Mouse (Mus musculus) liver, embryonic 16.5 days (tissue): ENCODE measurements at regions not wholly inside any gene's neighbourhood (a gene's known extent, or its start where the extent isn't known, plus 50 kb on each side); places are given as distances from the start of the nearest gene placed in this dataset.

Source experiments
- ATAC-seq: fragments of 200-750 bp; cut with Nextera tagmentation; 2 replicates; pipeline ENCODE4 v1.8.0; 2017; ENCODE audit warnings: low read depth, mild to moderate bottlenecking, moderate number of reproducible peaks, moderate library complexity
- H3K27ac ChIP-seq: fragments of 300-500 bp; sonication (generic); 2 replicates; pipeline ENCODE4 v1.5.1; 2014; ENCODE audit warnings: mild to moderate bottlenecking, low read length
- H3K27me3 ChIP-seq: fragments of 300-500 bp; sonication (generic); 2 replicates; pipeline ENCODE4 v1.6.1; 2014; ENCODE audit warnings: low read depth, low read length, mixed read lengths; ENCODE audit not compliant: control insufficient read depth, insufficient read depth
- H3K36me3 ChIP-seq: fragments of 300-500 bp; sonication (generic); 2 replicates; pipeline ENCODE4 v1.6.1; 2014; ENCODE audit warnings: mild to moderate bottlenecking; ENCODE audit not compliant: control insufficient read depth, insufficient read depth
- H3K4me1 ChIP-seq: fragments of 300-500 bp; sonication (generic); 2 replicates; pipeline ENCODE4 v1.6.1; 2014; ENCODE audit warnings: low read depth, low read length, mixed read lengths; ENCODE audit not compliant: control insufficient read depth
- H3K4me2 ChIP-seq: fragments of 300-500 bp; sonication (generic); 2 replicates; pipeline ENCODE4 v1.6.1; 2014; ENCODE audit warnings: low read depth, low read length, mixed read lengths
- H3K4me3 ChIP-seq: fragments of 300-500 bp; sonication (generic); 2 replicates; pipeline ENCODE4 v1.5.1; 2014; ENCODE audit warnings: low read depth, mild to moderate bottlenecking, low read length
- H3K9ac ChIP-seq: fragments of 300-500 bp; sonication (generic); 2 replicates; pipeline ENCODE4 v1.6.1; 2014; ENCODE audit warnings: low read depth, low read length
- H3K9me3 ChIP-seq: fragments of 300-500 bp; sonication (generic); replicated peaks from 2 replicates; pipeline ENCODE4 v1.6.1; 2016; ENCODE audit warnings: low read length; ENCODE audit not compliant: control insufficient read depth
- WGBS: fragments of 180-500 bp; shearing (Covaris S2); extraction: QIAGEN DNeasy Blood & Tissue Kit; methylation state at CpG from one replicate; pipeline ENCODE4 v1.1.7; 2014; ENCODE audit not compliant: insufficient replicate concordance; 5-methylcytosine and 5-hydroxymethylcytosine counted together

DNA sequence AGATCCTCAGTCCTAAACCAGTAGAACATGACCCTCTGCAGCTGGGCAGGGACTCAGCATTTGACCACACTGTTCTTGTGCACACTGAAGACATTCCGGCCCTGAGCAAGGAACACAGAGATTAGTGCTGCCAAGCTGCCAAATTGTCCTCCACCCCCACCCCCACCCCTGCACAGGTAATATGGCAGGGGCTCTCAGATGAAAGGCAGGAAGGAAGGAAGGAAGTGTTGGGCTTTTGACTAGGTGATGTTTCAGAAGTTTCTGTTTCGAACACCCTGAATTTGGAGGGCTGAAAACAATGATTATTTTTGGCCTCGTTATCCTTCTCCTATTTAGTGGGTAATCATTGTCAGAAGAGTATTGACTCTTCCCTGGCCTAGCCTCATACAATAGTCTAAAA is 96.8 kb upstream of the Npas2 start:
- Histone ChIP-seq H3K27me3 (no peaks in the 10 kb centered on the region), H3K36me3 (no peaks in the 10 kb centered on the region), H3K4me2 (no peak overlapping the region), H3K4me1 (no peaks in the 10 kb centered on the region), H3K27ac (no peak overlapping the region), H3K9ac (no peak overlapping the region), H3K4me3 (no peak overlapping the region), H3K9me3 (no peaks in the 10 kb centered on the region)
- no peak for ATAC-seq
- 55% methylated on average over 3 of the region's 3 CpGs for WGBS

DNA sequence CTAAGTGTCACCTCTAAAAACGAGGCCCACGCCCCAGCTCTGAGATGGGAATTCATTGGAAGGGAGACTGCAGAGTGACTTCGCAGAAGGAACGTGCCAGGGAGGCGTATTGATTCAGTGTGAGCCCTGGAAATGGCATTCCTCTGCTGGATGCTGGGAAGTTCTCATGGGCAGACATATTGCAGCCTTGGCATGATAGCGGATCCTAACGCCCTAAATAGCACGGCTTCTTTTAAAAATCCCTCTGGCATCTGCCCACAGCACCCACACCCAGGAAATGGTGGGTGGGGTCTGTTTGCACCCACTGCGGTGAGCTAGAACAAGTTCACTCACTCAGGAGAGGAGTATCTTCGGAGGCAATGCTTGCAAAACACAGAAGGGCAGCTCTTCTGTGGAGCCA is 96.0 kb upstream of the Npas2 start:
- Histone ChIP-seq H3K36me3 (no peaks in the 10 kb centered on the region), H3K4me3 (no peak overlapping the region), H3K4me2 (no peak overlapping the region), H3K9me3 (no peaks in the 10 kb centered on the region), H3K4me1 (no peaks in the 10 kb centered on the region), H3K27me3 (no peaks in the 10 kb centered on the region), H3K27ac (no peak overlapping the region), H3K9ac (no peak overlapping the region)
- 62% methylated on average over 10 of the region's 10 CpGs for WGBS
- no peak for ATAC-seq

DNA sequence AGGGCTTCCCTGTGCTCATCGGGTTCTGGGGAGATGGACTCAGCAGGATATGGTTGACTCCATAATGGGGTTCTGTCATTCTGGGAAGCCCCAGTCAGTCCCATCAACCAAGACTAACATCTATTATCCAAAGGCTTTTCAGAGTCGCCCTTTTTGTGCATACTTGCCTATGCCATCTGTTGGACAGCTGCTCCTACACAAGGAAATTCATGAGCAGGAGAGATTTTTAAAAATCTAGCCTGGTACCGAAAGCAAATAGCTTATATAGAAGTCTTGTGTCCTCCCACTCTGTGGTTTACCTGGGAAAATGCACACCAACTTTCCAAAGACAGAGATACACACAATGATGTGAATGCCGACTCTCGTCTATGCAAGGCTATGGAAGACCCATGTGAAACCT is 95.4 kb upstream of the Npas2 start:
- no peaks in the 10 kb centered on the region for H3K4me1 ChIP-seq
- H3K9ac ChIP-seq: no peak overlapping the region
- no peaks in the 10 kb centered on the region for H3K27me3 ChIP-seq
- H3K36me3 ChIP-seq: no peaks in the 10 kb centered on the region
- H3K4me3 ChIP-seq: no peak overlapping the region
- no peak overlapping the region for H3K4me2 ChIP-seq
- H3K27ac ChIP-seq: no peak overlapping the region
- WGBS: 69% methylated on average over 5 of the region's 5 CpGs
- H3K9me3 ChIP-seq: no peaks in the 10 kb centered on the region
- no peak for ATAC-seq

DNA sequence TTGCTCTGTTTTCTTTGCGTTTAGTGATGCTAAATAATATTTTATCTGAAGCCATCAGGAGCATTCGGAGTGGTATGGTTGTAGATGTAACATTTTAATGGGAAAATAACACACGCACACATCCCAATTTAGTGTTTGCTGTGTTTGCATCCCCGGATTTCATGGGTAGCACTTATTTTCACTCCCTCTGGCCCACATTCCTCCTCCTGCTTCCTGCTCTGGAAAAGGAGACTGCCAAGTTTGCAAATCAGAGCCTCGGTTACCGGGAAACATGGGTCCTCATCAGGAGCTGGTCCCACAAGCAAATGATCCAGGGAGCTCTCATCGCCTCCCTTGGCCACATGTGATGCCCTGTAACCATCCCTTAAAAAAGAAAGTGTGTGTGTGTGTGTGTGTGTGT is 94.3 kb upstream of the Npas2 start:
- Histone ChIP-seq H3K4me1 (no peaks in the 10 kb centered on the region), H3K4me3 (no peak overlapping the region), H3K36me3 (no peaks in the 10 kb centered on the region), H3K4me2 (no peak overlapping the region), H3K9me3 (no peaks in the 10 kb centered on the region), H3K27me3 (no peaks in the 10 kb centered on the region), H3K9ac (no peak overlapping the region), H3K27ac (no peak overlapping the region)
- WGBS: 69% methylated on average over 7 of the region's 7 CpGs
- ATAC-seq: no peak

DNA sequence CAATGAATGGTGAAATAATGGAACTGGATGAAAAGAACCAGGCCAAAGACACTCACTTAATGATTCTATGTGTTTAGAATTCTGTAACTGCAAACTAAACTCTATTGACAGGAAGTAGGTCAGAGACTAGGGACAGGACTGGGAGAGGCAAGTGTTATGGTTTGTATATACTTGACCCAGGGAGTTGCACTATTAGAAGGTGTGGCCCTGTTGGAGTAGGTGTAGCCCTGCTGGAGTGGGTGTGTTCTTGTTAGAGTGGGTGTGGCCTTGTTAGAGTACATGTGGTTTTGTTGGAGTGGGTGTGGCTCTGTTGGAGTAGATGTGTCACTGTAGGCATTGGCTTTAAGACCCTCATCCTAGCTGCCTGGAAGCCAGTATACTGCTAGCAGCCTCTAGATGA is 93.0 kb upstream of the Npas2 start:
- Histone ChIP-seq H3K27me3 (no peaks in the 10 kb centered on the region), H3K4me3 (no peak overlapping the region), H3K9me3 (no peaks in the 10 kb centered on the region), H3K4me2 (no peak overlapping the region), H3K36me3 (no peaks in the 10 kb centered on the region), H3K9ac (no peak overlapping the region), H3K27ac (no peak overlapping the region), H3K4me1 (peaks cover 2% of the 10 kb centered on the region)
- ATAC-seq: no peak

DNA sequence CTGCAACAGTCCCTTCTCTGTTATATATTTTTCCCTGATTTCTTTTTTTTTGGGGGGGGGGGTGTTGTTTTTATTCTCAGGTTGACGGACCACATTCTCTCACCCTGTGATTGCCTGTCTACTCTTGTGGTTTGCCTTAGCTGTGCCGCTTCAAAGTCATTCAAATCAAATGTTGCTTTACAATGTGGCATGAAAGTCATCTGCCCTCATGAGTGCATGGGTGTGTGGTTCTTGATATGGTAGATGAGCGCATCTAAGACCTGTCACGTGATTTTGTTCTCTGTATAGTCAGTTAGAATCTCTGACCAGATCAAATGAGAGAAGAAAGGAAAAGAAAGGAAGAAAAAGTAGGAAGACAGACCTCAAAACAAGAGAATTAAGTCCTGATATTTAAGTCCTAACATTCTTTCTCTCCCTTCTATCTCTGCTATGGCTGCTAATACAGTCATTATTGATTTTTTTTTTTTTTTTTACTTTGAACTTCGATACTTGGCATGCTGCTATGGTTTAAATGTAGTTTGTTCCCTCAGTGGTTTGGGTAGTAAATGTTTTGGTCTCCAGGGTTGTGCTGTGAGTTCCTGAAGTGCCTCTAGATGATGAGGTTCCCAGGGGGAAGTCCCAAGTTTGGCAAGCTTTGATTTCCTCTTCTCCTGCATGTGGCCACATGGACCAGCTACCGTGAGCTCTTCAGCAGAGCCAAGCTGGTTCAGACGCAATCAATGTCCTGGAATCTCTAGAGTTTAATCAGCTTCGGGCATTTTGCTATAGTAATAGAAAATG is 91.2 kb upstream of the Npas2 start:
- ATAC-seq: peak; percentile 30; the same call in 1 of the 2 replicates
- H3K27ac ChIP-seq: no peak overlapping the region
- H3K36me3 ChIP-seq: no peaks in the 10 kb centered on the region
- H3K27me3 ChIP-seq: no peaks in the 10 kb centered on the region
- H3K4me2 ChIP-seq: no peak overlapping the region
- no peak overlapping the region for H3K9ac ChIP-seq
- H3K4me3 ChIP-seq: no peak overlapping the region
- H3K4me1 ChIP-seq: peaks cover 2% of the 10 kb centered on the region
- 57% methylated on average over 8 of the region's 8 CpGs for WGBS
- no peaks in the 10 kb centered on the region for H3K9me3 ChIP-seq

DNA sequence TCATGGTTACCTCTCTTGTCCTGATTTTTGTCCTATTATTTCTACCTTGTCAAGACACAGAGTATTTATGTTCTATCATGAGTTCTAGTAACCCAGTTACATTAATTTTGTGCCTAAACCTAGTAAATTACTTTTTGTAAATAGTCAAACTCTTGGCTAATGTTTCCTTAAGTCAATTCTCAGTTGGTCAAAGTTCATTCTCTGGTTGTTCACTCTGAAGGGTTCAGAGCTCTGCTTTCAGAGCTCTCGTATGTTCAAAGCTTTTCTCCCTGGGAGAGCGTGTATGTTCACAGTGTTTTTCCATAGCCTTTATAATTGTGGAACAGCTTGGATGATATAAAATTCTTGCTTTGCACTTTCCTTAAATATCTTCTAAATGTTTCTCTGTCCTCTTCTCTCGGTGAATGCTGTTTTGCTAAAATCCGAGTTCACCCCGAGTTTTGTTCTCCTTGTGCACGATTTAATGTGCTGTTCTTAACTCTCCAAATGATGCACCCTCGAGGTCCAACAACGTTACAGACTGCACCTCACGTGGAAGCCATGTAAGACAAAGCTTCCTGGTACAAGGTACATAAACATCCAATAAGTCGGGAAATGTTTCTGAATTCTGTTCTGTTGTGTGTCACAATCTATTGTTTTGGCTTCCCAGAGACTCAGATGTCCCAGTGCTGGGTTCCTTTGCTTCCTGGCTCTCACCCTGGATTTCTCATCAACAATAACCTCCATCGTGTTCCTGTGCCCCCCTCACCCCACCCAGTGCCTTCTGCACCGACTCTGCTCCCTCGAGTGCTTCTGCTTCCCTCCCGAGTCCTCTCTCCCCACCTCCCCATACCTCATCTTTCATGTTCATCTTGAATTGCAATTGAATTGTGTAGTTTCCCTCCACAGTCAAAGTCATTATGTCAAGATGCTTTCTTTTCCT is 90.3 kb upstream of the Npas2 start:
- no peak overlapping the region for H3K27ac ChIP-seq
- no peaks in the 10 kb centered on the region for H3K36me3 ChIP-seq
- H3K9me3 ChIP-seq: no peaks in the 10 kb centered on the region
- no peak for ATAC-seq
- no peaks in the 10 kb centered on the region for H3K27me3 ChIP-seq
- peaks cover 2% of the 10 kb centered on the region for H3K4me1 ChIP-seq
- H3K4me2 ChIP-seq: no peak overlapping the region
- no peak overlapping the region for H3K4me3 ChIP-seq
- no peak overlapping the region for H3K9ac ChIP-seq
- WGBS: 49% methylated on average over 14 of the region's 14 CpGs

DNA sequence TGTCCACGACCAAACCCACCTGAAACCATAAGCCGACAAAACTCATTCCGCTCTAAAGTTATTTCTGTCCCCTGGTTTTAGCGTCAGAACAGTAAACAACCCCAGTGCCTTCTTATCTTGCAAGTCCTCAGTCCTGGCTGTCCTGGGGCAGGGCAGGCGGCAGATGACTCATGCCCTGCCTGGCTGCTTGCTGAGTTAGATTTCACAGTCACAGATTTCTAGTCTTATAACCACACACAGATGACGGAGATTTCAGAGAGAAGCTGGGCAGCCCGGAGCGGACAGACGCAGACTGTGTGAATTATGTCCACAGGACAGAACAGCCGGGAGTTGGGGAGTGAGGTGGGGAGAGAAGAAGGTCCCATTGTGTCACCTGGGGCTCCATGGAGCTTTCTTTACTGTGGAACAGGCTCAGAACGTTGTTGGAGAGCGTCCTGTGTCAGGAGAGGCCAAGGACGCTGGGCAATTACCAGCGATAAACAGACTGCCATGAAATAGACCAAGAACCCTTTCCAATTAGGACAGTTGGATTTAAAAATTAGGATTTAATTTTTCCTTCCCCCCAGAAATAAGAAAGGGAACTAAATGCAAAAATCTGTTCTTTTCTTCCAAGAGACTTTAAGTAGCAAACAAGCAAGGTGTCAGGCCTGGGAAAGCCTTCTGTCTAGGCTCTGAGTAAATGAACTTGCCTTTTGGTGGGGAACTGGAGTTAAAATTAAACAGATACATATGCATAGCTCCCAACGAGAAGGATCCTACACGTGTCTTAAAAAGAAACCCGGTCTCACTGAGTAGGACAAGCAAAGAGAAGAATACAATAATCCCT is 87.8 kb upstream of the Npas2 start:
- 28% methylated on average over 17 of the region's 17 CpGs for WGBS
- no peak overlapping the region for H3K4me2 ChIP-seq
- H3K36me3 ChIP-seq: no peaks in the 10 kb centered on the region
- no peaks in the 10 kb centered on the region for H3K9me3 ChIP-seq
- no peak overlapping the region for H3K9ac ChIP-seq
- no peak overlapping the region for H3K4me3 ChIP-seq
- H3K4me1 ChIP-seq: peaks cover 2% of the 10 kb centered on the region
- ATAC-seq: no peak
- no peaks in the 10 kb centered on the region for H3K27me3 ChIP-seq
- no peak overlapping the region for H3K27ac ChIP-seq

DNA sequence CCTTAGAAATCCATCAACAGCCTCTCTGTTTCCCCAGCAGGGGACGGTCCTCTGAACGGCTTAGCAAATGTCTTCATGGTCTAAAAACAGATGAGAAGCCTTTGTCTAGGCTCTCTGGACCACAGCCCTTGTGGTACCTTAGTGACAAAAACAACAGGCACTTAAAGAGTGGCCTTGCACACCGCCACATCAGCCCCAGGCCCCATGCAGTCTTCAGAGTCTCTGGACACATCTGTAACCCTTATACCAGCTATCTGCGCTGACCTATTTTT is 87.2 kb upstream of the Npas2 start:
- Histone ChIP-seq H3K27me3 (no peaks in the 10 kb centered on the region), H3K4me1 (peaks cover 2% of the 10 kb centered on the region), H3K4me2 (no peak overlapping the region), H3K9me3 (no peaks in the 10 kb centered on the region), H3K9ac (no peak overlapping the region), H3K36me3 (no peaks in the 10 kb centered on the region), H3K27ac (no peak overlapping the region), H3K4me3 (no peak overlapping the region)
- ATAC-seq: no peak
- 73% methylated on average over 4 of the region's 4 CpGs for WGBS
